Mouse (Mus musculus): ENCODE measurements around the gene Thegl. TPM values are rescaled to one million over a fixed set of nuclear protein-coding genes. Genes with fewer than 3 reads are reported as not detected.

Gene Thegl
- polyA plus RNA-seq, 1 experiment from 2014 or later = 0.40 TPM

- H3K9me3 ChIP-seq (ENCODE audit: control insufficient read depth, low read length) = no peaks in the 10 kb centered on the region
- no peaks in the 10 kb centered on the region for H3K27me3 ChIP-seq (ENCODE audit: control insufficient read depth, insufficient read depth, low read length)
- H3K36me3 ChIP-seq (ENCODE audit: control insufficient read depth, insufficient read depth, low read length) = no peaks in the 10 kb centered on the region
- H3K9ac ChIP-seq (replicated peaks; ENCODE audit: low read depth, low read length) = no peak overlapping the region
- no peak overlapping the region for H3K4me3 ChIP-seq (ENCODE audit: low read depth, low read length)
- H3K27ac ChIP-seq (ENCODE audit: low read depth, low read length) = no peak overlapping the region
- H3K4me2 ChIP-seq (ENCODE audit: low read depth, low read length) = no peak overlapping the region
- no peak for ATAC-seq (ENCODE audit: low read depth)
- WGBS = 85% methylated on average over 11 of the region's 11 CpGs
- H3K4me1 ChIP-seq (ENCODE audit: control insufficient read depth, insufficient read depth, low read length) = no peaks in the 10 kb centered on the region
These were observed 91.5 kb downstream of the Thegl start for GRCm38 (mm10) chr5:77107146-77107822.

DNA sequence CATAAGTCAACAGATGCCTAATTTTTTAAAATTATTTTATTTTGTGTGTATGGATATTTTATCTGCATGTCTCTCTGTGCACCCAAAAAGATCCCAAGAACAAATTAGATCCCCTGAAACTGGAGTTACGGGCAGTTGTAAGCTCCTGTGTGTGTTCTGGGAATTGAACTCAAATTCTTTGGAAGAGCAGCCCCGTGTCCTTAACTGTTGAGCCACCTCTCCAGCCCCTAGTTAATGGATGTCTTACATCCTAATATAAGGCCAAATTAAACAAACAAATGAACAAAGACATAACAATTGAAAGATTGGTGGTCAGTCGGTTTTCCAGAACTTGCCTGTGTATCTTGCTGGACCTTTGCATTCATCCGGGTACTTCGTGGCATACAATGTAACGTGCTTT is 93.0 kb downstream of the Thegl start:
- H3K9ac ChIP-seq (replicated peaks; ENCODE audit: low read depth, low read length) = no peak overlapping the region
- no peak for ATAC-seq (ENCODE audit: low read depth)
- no peaks in the 10 kb centered on the region for H3K4me1 ChIP-seq (ENCODE audit: control insufficient read depth, insufficient read depth, low read length)
- WGBS = 94% methylated on average over 6 of the region's 6 CpGs
- no peak overlapping the region for H3K4me2 ChIP-seq (ENCODE audit: low read depth, low read length)
- H3K9me3 ChIP-seq (ENCODE audit: control insufficient read depth, low read length) = no peaks in the 10 kb centered on the region
- H3K36me3 ChIP-seq (ENCODE audit: control insufficient read depth, insufficient read depth, low read length) = no peaks in the 10 kb centered on the region
- H3K27me3 ChIP-seq (ENCODE audit: control insufficient read depth, insufficient read depth, low read length) = no peaks in the 10 kb centered on the region
- H3K4me3 ChIP-seq (ENCODE audit: low read depth, low read length) = no peak overlapping the region
- H3K27ac ChIP-seq (ENCODE audit: low read depth, low read length) = no peak overlapping the region

DNA sequence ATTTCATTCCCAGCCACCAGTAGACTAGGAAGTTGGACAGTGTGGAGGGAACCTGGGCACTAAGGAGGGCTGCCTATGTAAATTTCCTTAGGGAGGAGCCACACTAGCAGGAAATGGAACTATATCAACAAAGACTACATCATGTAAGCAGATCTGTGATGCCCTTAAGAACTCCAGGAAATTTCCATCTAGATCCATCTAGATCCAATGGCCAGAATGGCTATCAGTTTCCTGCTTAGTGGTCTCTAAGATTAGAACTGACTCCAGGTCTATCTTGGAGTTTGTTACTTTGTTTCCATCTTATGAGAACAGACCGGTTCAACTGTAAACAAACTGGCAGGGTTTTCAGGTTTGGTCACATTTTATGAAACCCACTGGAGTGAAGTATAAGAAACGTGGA is 94.0 kb downstream of the Thegl start:
- 84% methylated on average over 2 of the region's 2 CpGs for WGBS
- no peaks in the 10 kb centered on the region for H3K27me3 ChIP-seq (ENCODE audit: control insufficient read depth, insufficient read depth, low read length)
- no peaks in the 10 kb centered on the region for H3K36me3 ChIP-seq (ENCODE audit: control insufficient read depth, insufficient read depth, low read length)
- no peaks in the 10 kb centered on the region for H3K9me3 ChIP-seq (ENCODE audit: control insufficient read depth, low read length)
- H3K4me3 ChIP-seq (ENCODE audit: low read depth, low read length) = no peak overlapping the region
- H3K27ac ChIP-seq (ENCODE audit: low read depth, low read length) = no peak overlapping the region
- no peak for ATAC-seq (ENCODE audit: low read depth)
- H3K9ac ChIP-seq (replicated peaks; ENCODE audit: low read depth, low read length) = no peak overlapping the region
- no peaks in the 10 kb centered on the region for H3K4me1 ChIP-seq (ENCODE audit: control insufficient read depth, insufficient read depth, low read length)
- H3K4me2 ChIP-seq (ENCODE audit: low read depth, low read length) = no peak overlapping the region; the same call in 1 of the 2 replicates

Other genes starting within 250 kb of the Thegl start
- gene Aasdh, start 110.5 kb upstream of the Thegl start, polyA plus RNA-seq (2014; fragmentation: Nextera tagmentation; extraction: Ambion mirVana) = 18.8 and 22.1 TPM in 2 replicates
- 165 and 174 TPM in 2 replicates for gene Paics, start 64.7 kb upstream of the Thegl start, polyA plus RNA-seq (2014; fragmentation: Nextera tagmentation; extraction: Ambion mirVana)
- 12.8 and 13.4 TPM in 2 replicates for gene Ppat, start 64.4 kb upstream of the Thegl start, polyA plus RNA-seq (2014; fragmentation: Nextera tagmentation; extraction: Ambion mirVana)
- 87.6 and 93.3 TPM in 2 replicates for gene Srp72, start 41.3 kb upstream of the Thegl start, polyA plus RNA-seq (2014; fragmentation: Nextera tagmentation; extraction: Ambion mirVana)
- gene Arl9, start 12.0 kb upstream of the Thegl start, polyA plus RNA-seq (2014; fragmentation: Nextera tagmentation; extraction: Ambion mirVana) = not detected in 2 replicates
- 16.2 and 29.3 TPM in 2 replicates for gene Hopx, start 99.1 kb downstream of the Thegl start, polyA plus RNA-seq (2014; fragmentation: Nextera tagmentation; extraction: Ambion mirVana)
- gene Spink2, start 195.4 kb downstream of the Thegl start, polyA plus RNA-seq (2014; fragmentation: Nextera tagmentation; extraction: Ambion mirVana) = 3.7 and 6.0 TPM in 2 replicates
- gene Rest, start 249.5 kb downstream of the Thegl start, polyA plus RNA-seq (2014; fragmentation: Nextera tagmentation; extraction: Ambion mirVana) = 5.2 and 8.1 TPM in 2 replicates